Mouse (Mus musculus): ENCODE data around the gene Arf3.

DNA sequence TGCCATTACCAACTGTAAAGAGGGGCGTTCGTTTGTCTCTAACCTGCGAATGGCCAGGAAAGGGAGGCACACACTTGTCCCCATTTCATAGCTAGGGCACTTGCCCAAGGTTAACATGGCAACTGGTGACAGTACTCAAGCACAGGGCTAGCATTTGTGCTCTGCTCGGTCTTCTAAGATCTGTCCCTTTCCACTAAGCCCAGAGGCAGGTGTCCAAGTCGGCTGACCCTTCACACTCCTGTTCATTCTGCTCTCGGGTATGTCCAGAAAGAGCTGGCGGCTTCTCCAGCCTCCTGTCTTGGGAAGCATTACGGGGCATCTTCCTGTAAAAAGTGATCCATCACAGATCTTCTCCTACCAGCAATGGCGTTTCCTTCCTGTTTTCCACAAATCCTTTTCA lies 34.6 kb downstream of the Arf3 start:
- TF ChIP-seq CTCF (IDR thresholded peaks at IDR 0.05; ENCODE audit: insufficient read depth, low read length), result no peak
- TF ChIP-seq POLR2A (IDR thresholded peaks at IDR 0.05; ENCODE audit: borderline replicate concordance, extremely low read depth, low read depth, low read length), result no peak
